Mouse (Mus musculus): ENCODE measurements at regions not wholly inside any gene's neighbourhood (a gene's known extent, or its start where the extent isn't known, plus 50 kb on each side); places are given as distances from the start of the nearest gene placed in this dataset.

- no peak for TF ChIP-seq CTCF (IDR thresholded peaks at IDR 0.05; ENCODE audit: low read depth)
- no peak for TF ChIP-seq EP300 (IDR thresholded peaks at IDR 0.05; ENCODE audit: low read depth)
Observed at GRCm38 (mm10) chr14:99487981-99488380, 189.5 kb downstream of the Klf5 start.

All from liver, postnatal 0 days (tissue).